Mouse (Mus musculus) liver, postnatal 0 days (tissue): ENCODE measurements around the gene Dlg2.

ENCODE experiments used
- CTCF ChIP-seq: sonication (generic); IDR thresholded peaks from 2 replicates; pipeline ENCODE4 v1.5.1; 2016; ENCODE audit warnings: antibody characterized with exemption, low read depth
- EP300 ChIP-seq: IDR thresholded peaks from 2 replicates; pipeline ENCODE4 v1.6.1; 2016; ENCODE audit warnings: antibody characterized with exemption, low read depth, mild to moderate bottlenecking

- TF ChIP-seq CTCF (no peak), EP300 (no peak)
These were observed 1107.1 kb downstream of the Dlg2 start for GRCm38 (mm10) chr7:91583566-91583965.
